Mouse (Mus musculus): ENCODE data around the gene Prr14. TPM values are rescaled to one million over a fixed set of nuclear protein-coding genes. Genes with fewer than 3 reads are reported as not detected.
"Not testable (repeated sequence)": the region's sequence is repeated elsewhere in the genome, so short reads cannot be mapped to it uniquely, and the experiment has no call there.

The Prr14 gene
- polyA plus RNA-seq, 1 experiment from 2014 or later, result 31.6 TPM

DNA sequence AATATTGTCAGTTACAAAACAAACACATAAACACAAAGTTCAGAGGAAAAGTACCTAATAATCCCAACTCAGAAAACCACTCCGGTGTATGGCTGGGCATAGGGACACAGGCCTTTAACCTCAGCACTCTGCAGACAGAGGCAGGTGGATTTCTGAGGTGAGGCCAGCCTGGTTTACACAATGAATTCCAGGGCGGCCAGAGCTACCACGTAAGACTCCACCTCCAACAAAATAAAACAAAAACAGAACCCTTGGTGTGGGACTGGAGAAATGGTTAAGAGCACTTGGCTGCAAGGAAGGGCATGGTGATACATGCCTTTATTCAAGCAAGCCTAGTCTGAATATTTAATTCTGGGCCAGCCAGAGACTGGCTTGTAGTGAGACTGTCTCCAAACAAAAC lies 32.4 kb downstream of the Prr14 start:
- no peak for ATAC-seq (replicated peaks; ENCODE audit: extremely low read depth, insufficient read depth, low FRiP score)
- Histone ChIP-seq H3K9me3 (replicated peaks; ENCODE audit: control insufficient read depth, low read length) (no peaks in the 10 kb centered on the region), H3K36me3 (ENCODE audit: control insufficient read depth, insufficient read depth) (peaks cover 44% of the 10 kb centered on the region), H3K4me3 (ENCODE audit: low read length) (no peak overlapping the region), H3K9ac (ENCODE audit: low read length) (no peak overlapping the region), H3K4me2 (ENCODE audit: low read depth, low read length) (no peak overlapping the region), H3K27me3 (ENCODE audit: control insufficient read depth, insufficient read depth, low read length) (no peaks in the 10 kb centered on the region), H3K27ac (ENCODE audit: low read length) (no peak overlapping the region), H3K4me1 (ENCODE audit: control insufficient read depth, insufficient read depth, low read length) (peaks cover 9% of the 10 kb centered on the region)
- WGBS, result 93% methylated on average over 3 of the region's 3 CpGs

DNA sequence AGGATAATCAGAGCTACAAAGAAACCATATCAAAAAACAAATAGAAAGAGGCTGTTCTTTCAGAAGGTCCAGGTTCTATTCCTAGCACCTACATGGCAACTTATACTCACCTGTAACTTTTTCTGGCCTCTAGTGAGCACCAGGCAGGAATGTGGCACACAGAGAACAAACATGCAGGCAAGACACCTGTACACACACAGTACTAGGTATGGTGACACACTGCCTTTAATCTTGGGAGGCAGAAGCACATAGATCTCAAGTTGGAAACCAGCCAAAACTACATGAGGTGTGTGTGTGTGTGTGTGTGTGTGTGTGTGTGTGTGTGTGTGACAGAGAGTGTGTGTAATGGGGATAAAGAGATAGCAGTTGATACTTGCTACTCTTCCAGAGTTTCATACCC lies 35.2 kb downstream of the Prr14 start:
- peaks cover 22% of the 10 kb centered on the region for H3K36me3 ChIP-seq (ENCODE audit: control insufficient read depth, insufficient read depth)
- no peak overlapping the region for H3K27ac ChIP-seq (ENCODE audit: low read length)
- H3K4me3 ChIP-seq (ENCODE audit: low read length), result no peak overlapping the region
- H3K4me2 ChIP-seq (ENCODE audit: low read depth, low read length), result no peak overlapping the region
- H3K9ac ChIP-seq (ENCODE audit: low read length), result no peak overlapping the region
- no peaks in the 10 kb centered on the region for H3K9me3 ChIP-seq (replicated peaks; ENCODE audit: control insufficient read depth, low read length)
- no peaks in the 10 kb centered on the region for H3K27me3 ChIP-seq (ENCODE audit: control insufficient read depth, insufficient read depth, low read length)
- ATAC-seq (replicated peaks; ENCODE audit: extremely low read depth, insufficient read depth, low FRiP score), result 0 out of 2 replicates have a peak, but pooled peaks have one; percentile 24
- H3K4me1 ChIP-seq (ENCODE audit: control insufficient read depth, insufficient read depth, low read length), result peaks cover 10% of the 10 kb centered on the region

DNA sequence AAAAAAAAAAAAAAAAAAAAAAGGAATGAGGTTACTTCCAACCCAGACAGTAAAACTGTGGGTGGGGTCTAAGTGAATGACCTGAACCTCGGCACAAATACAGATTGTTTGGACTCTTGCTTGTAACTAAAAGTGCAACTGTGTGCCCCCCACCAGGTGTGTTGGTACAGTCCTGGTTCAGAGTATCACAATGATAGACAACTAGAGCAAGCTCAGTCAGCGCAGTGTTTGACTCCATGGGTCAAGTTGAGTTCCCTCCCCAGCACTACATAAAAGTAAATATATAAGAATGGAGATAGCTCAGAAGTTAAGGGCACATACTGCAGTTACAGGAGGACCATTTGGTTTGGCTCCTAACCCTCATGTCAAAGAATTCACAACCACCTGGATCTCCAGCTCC lies 38.0 kb downstream of the Prr14 start:
- no peak overlapping the region for H3K27ac ChIP-seq (ENCODE audit: low read length)
- 88% methylated on average over 2 of the region's 2 CpGs for WGBS
- no peak overlapping the region for H3K4me2 ChIP-seq (ENCODE audit: low read depth, low read length)
- no peaks in the 10 kb centered on the region for H3K9me3 ChIP-seq (replicated peaks; ENCODE audit: control insufficient read depth, low read length)
- H3K9ac ChIP-seq (ENCODE audit: low read length), result no peak overlapping the region
- no peak overlapping the region for H3K4me3 ChIP-seq (ENCODE audit: low read length)
- H3K36me3 ChIP-seq (ENCODE audit: control insufficient read depth, insufficient read depth), result no peaks in the 10 kb centered on the region
- H3K4me1 ChIP-seq (ENCODE audit: control insufficient read depth, insufficient read depth, low read length), result peaks cover 10% of the 10 kb centered on the region
- H3K27me3 ChIP-seq (ENCODE audit: control insufficient read depth, insufficient read depth, low read length), result no peaks in the 10 kb centered on the region
- no peak for ATAC-seq (replicated peaks; ENCODE audit: extremely low read depth, insufficient read depth, low FRiP score)

DNA sequence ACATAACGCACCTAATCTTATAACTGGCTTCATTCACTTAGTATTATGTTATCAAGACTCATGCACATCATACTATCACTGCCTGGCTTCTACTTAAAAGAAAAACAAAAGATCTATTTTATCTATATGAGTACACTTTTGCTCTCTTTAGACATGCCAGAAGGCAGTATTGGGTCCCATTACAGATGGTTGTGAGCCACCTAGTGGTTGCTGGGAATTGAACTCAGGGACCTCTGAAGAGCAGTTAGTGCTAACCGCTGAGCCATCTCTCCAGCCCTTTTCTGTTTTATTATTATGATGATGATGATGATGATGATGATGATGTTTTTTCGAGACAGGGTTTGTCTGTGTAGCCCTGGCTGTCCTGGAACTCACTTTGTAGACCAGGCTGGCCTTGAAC lies 39.0 kb downstream of the Prr14 start:
- WGBS, result 41% methylated on average over 3 of the region's 3 CpGs
- no peak for ATAC-seq (replicated peaks; ENCODE audit: extremely low read depth, insufficient read depth, low FRiP score)
- H3K27me3 ChIP-seq (ENCODE audit: control insufficient read depth, insufficient read depth, low read length), result no peaks in the 10 kb centered on the region
- no peak overlapping the region for H3K4me3 ChIP-seq (ENCODE audit: low read length)
- H3K36me3 ChIP-seq (ENCODE audit: control insufficient read depth, insufficient read depth), result no peaks in the 10 kb centered on the region
- peaks cover 10% of the 10 kb centered on the region for H3K4me1 ChIP-seq (ENCODE audit: control insufficient read depth, insufficient read depth, low read length)
- no peak overlapping the region for H3K9ac ChIP-seq (ENCODE audit: low read length)
- H3K9me3 ChIP-seq (replicated peaks; ENCODE audit: control insufficient read depth, low read length), result no peaks in the 10 kb centered on the region
- H3K27ac ChIP-seq (ENCODE audit: low read length), result no peak overlapping the region
- H3K4me2 ChIP-seq (ENCODE audit: low read depth, low read length), result no peak overlapping the region

DNA sequence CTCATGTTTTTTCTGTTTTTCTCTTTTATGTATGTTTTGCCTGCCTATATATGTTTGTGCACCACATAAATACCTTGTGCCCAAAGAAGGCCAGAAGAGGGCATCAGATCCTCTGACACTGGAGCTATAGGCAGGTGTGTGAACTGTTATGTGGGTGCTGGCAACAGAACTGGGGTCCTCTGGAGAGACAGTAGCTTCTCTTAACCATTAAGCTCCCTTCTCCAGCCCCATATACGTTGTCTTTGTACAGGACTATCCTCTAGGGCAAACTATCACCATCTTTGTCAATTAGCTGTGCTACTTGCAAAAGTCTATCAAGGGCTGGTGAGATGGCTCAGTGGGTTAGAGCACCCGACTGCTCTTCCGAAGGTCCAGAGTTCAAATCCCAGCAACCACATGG lies 48.9 kb downstream of the Prr14 start:
- no peak overlapping the region for H3K4me3 ChIP-seq (ENCODE audit: low read length)
- H3K27me3 ChIP-seq (ENCODE audit: control insufficient read depth, insufficient read depth, low read length), result no peaks in the 10 kb centered on the region
- 91% methylated on average over 3 of the region's 3 CpGs for WGBS
- no peak overlapping the region for H3K27ac ChIP-seq (ENCODE audit: low read length)
- peaks cover 8% of the 10 kb centered on the region for H3K4me1 ChIP-seq (ENCODE audit: control insufficient read depth, insufficient read depth, low read length)
- no peak overlapping the region for H3K9ac ChIP-seq (ENCODE audit: low read length)
- ATAC-seq (replicated peaks; ENCODE audit: extremely low read depth, insufficient read depth, low FRiP score), result no peak
- H3K9me3 ChIP-seq (replicated peaks; ENCODE audit: control insufficient read depth, low read length), result no peaks in the 10 kb centered on the region
- H3K36me3 ChIP-seq (ENCODE audit: control insufficient read depth, insufficient read depth), result no peaks in the 10 kb centered on the region
- no peak overlapping the region for H3K4me2 ChIP-seq (ENCODE audit: low read depth, low read length)

DNA sequence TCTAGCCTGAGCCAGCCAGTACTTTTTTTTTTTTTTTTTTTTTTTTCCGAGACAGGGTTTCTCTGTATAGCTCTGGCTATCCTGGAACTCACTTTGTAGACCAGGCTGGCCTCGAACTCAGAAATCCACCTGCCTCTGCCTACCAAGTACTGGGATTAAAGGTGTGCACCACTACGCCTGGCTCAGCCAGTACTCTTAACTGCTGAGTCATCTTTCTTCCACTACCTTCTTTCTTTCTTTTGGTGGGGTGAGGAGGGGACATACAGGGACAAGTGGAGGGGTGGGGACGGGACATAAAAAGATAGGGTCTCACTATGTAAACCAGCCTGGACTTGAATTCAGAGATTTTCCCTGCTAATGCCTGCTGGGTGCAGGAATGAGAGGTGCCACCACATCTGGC lies 50.4 kb downstream of the Prr14 start:
- not testable (repeated sequence) for H3K27me3 ChIP-seq (ENCODE audit: control insufficient read depth, insufficient read depth, low read length); ATAC-seq (replicated peaks; ENCODE audit: extremely low read depth, insufficient read depth, low FRiP score); H3K4me3 ChIP-seq (ENCODE audit: low read length); H3K27ac ChIP-seq (ENCODE audit: low read length); H3K9ac ChIP-seq (ENCODE audit: low read length); H3K36me3 ChIP-seq (ENCODE audit: control insufficient read depth, insufficient read depth); H3K4me2 ChIP-seq (ENCODE audit: low read depth, low read length); H3K9me3 ChIP-seq (replicated peaks; ENCODE audit: control insufficient read depth, low read length)
- H3K4me1 ChIP-seq (ENCODE audit: control insufficient read depth, insufficient read depth, low read length), result peaks cover 17% of the 10 kb centered on the region
- 90% methylated on average over 3 of the region's 4 CpGs for WGBS

DNA sequence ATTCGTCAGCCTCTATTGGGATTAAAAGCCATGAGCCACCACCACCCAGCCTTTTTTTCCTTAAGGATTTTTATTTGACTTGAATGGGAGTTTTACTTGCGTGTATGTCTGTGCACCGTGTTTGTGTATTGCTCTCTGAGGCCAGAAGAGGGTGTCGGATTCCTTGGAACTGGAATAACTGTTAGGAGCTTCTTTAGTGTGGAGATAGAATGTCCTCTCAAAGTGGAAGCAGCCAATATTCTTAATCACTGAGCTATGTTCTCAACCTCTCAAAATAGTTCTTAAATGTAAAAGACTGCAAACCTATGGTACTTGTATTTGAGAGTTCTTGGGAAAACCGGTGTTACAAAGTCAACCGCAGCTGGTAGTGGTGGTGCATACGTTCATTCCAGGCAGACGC lies 51.8 kb downstream of the Prr14 start:
- peak overlapping the region; percentile 89 for H3K4me3 ChIP-seq (ENCODE audit: low read length)
- H3K36me3 ChIP-seq (ENCODE audit: control insufficient read depth, insufficient read depth), result peaks cover 8% of the 10 kb centered on the region
- H3K4me1 ChIP-seq (ENCODE audit: control insufficient read depth, insufficient read depth, low read length), result peaks cover 17% of the 10 kb centered on the region
- H3K4me2 ChIP-seq (ENCODE audit: low read depth, low read length), result peak overlapping the region; percentile 71
- H3K9ac ChIP-seq (ENCODE audit: low read length), result peak overlapping the region; percentile 93
- 39% methylated on average over 8 of the region's 8 CpGs for WGBS
- no peak for ATAC-seq (replicated peaks; ENCODE audit: extremely low read depth, insufficient read depth, low FRiP score)
- H3K27me3 ChIP-seq (ENCODE audit: control insufficient read depth, insufficient read depth, low read length), result no peaks in the 10 kb centered on the region
- peak overlapping the region; percentile 99 for H3K27ac ChIP-seq (ENCODE audit: low read length)
- no peaks in the 10 kb centered on the region for H3K9me3 ChIP-seq (replicated peaks; ENCODE audit: control insufficient read depth, low read length)

DNA sequence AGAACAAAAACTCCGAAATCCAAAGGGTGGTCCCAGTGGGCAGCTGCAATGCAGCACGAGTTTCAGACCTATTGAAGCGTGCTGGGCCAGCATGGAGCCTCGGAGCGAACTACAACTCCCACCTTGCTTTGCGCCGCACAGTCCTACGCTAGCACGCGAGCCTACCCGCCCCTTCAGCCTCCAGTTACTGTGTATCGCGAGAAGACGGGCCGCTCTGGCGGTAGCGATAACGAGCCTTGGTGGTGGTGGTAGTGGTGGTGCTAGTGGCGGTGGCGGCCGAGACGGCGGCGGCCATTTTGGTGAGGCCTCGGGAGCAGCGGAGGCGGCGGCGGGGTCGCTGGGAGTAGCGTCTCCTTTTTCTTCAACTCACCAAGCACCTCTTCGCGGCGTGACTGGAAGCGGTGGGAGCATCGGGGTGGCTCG lies 52.4 kb downstream of the Prr14 start, which contains the start of gene Srcap:
Srcap (plus strand) TSS at position 176 of the 423 bp plus-strand sequence.
- WGBS, result under 1% methylated on average over 37 of the region's 37 CpGs
- peak; percentile 96 for ATAC-seq (replicated peaks; ENCODE audit: extremely low read depth, insufficient read depth, low FRiP score)
- Histone ChIP-seq H3K27ac (ENCODE audit: low read length) (peak within 1 kb of the TSS; percentile 99), H3K36me3 (ENCODE audit: control insufficient read depth, insufficient read depth) (peaks cover 12% of the 10 kb centered on the region), H3K4me1 (ENCODE audit: control insufficient read depth, insufficient read depth, low read length) (peaks cover 17% of the 10 kb centered on the region), H3K27me3 (ENCODE audit: control insufficient read depth, insufficient read depth, low read length) (no peaks in the 10 kb centered on the region), H3K9me3 (replicated peaks; ENCODE audit: control insufficient read depth, low read length) (no peaks in the 10 kb centered on the region), H3K9ac (ENCODE audit: low read length) (peak within 1 kb of the TSS; percentile 93), H3K4me2 (ENCODE audit: low read depth, low read length) (peak within 1 kb of the TSS; percentile 71), H3K4me3 (ENCODE audit: low read length) (peak within 1 kb of the TSS; percentile 89)

DNA sequence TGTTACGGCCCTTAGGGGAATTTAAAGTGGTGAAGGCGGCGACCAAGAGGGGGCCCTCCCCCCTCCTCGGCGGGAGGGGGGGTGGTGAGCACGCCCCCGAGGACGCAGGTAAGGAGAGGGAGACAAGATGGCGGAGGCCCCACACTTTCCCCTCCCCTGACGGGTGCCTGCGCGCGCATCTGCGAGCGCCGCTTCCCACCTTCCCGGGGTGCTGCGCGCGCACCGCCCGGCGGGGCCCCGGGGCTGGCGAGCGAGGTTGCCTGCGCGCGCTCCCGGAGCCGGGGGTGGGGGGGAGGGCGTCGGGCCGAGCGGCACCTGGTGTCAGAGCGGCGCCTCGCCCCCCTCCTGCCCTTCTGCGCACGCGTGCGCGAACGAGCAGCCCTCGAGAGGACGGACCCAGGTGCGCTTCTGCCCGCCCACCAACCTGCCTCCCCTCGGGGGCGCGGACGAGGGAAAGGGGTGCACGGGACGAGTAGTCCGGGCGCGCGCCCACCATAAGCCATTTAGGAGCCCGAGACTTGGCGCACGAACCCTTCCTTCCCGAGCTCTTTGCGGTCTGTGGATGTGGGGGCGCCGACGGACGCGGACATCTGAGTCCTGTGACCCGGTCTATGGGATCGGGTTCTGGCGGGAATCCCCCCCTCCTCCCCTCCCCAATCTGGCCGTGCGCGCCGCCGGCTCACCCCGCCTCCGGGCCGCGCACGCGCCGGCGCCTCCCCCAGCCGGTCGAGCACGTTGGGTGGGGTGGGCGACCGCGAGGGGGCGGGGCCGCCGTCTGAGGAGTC lies 53.0 kb downstream of the Prr14 start:
- no peaks in the 10 kb centered on the region for H3K27me3 ChIP-seq (ENCODE audit: control insufficient read depth, insufficient read depth, low read length)
- peaks cover 17% of the 10 kb centered on the region for H3K36me3 ChIP-seq (ENCODE audit: control insufficient read depth, insufficient read depth)
- peak overlapping the region; percentile 71 for H3K4me2 ChIP-seq (ENCODE audit: low read depth, low read length)
- no peaks in the 10 kb centered on the region for H3K9me3 ChIP-seq (replicated peaks; ENCODE audit: control insufficient read depth, low read length)
- peak overlapping the region; percentile 89 for H3K4me3 ChIP-seq (ENCODE audit: low read length)
- H3K9ac ChIP-seq (ENCODE audit: low read length), result peak overlapping the region; percentile 93
- H3K4me1 ChIP-seq (ENCODE audit: control insufficient read depth, insufficient read depth, low read length), result peaks cover 17% of the 10 kb centered on the region
- under 1% methylated on average over 70 of the region's 93 CpGs for WGBS
- peak overlapping the region; percentile 99 for H3K27ac ChIP-seq (ENCODE audit: low read length)
- peak; percentile 86 for ATAC-seq (replicated peaks; ENCODE audit: extremely low read depth, insufficient read depth, low FRiP score)

Measured in heart, embryonic 16.5 days (tissue).